ENCODE assay signal across 13 mouse cellular contexts in genomic region chr10:12170243-12170642, GRCm38 (mm10).
"Had no signal": no experiment of that assay in that cellular context is flagged by ENCODE, and none has a peak within 500 bp of the region (broad histone marks: within the 10 kb centered on the region; RNA-seq: fewer than 3 reads in every experiment).

No protein-coding gene starts in this region.

- H3K9me3 ChIP-seq: limb, embryonic 13.5 days; midbrain, embryonic 13.5 days; neural tube, embryonic 15.5 days had no signal

- H3K4me1 ChIP-seq: limb, embryonic 13.5 days; midbrain, embryonic 13.5 days; neural tube, embryonic 15.5 days had no signal

- H3K36me3 ChIP-seq: limb, embryonic 13.5 days; midbrain, embryonic 13.5 days; neural tube, embryonic 15.5 days had no signal

- ATAC-seq: midbrain, embryonic 13.5 days had no signal

- DNase-seq: kidney, postnatal 36 days; layer of hippocampus, adult 9-11 months; left cerebral cortex, postnatal 4 days; lung, adult 18-20 months; right cerebral cortex, adult 18-20 months; right cerebral cortex, postnatal 25 days; thymus, postnatal 36 days had no signal

- H3K4me3 ChIP-seq: limb, embryonic 13.5 days; midbrain, embryonic 13.5 days; myocyte; neural tube, embryonic 15.5 days had no signal

- H3K4me2 ChIP-seq: limb, embryonic 13.5 days; midbrain, embryonic 13.5 days; neural tube, embryonic 15.5 days had no signal

- H3K27me3 ChIP-seq: limb, embryonic 13.5 days; midbrain, embryonic 13.5 days; neural tube, embryonic 15.5 days had no signal

- H3K9ac ChIP-seq: limb, embryonic 13.5 days; liver, embryonic 14.5 days; midbrain, embryonic 13.5 days; neural tube, embryonic 15.5 days had no signal

- H3K27ac ChIP-seq: kidney, postnatal 0 days; limb, embryonic 13.5 days; liver, embryonic 14.5 days; midbrain, embryonic 13.5 days; neural tube, embryonic 15.5 days had no signal
